Mouse (Mus musculus): ENCODE results near the gene Gpr156.

DNA sequence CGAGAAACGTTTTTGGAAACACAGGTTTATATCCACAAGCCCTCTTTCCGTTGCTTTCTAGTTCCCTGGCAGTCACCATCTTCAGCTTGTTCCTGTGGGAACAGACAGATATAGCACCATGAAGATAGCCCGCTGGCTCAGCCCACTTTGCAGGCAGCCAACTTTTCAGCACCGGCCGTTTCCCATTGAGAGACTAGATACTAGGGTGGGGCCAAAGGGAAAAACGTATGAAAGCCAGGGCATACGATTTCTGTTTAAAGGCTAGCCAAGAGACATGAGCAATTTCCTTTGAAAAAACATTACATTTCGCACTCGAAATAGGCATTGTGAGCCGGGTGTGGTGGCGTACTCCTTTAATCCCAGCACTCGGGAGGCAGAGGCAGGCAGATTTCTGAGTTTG, 95.2 kb downstream of the Gpr156 start:
- TF ChIP-seq CTCF (IDR thresholded peaks at IDR 0.05; ENCODE audit: control insufficient read depth, insufficient read depth, insufficient replicate concordance, low read depth, low read length), result no peak
- TF ChIP-seq POLR2A (IDR thresholded peaks at IDR 0.05; ENCODE audit: control insufficient read depth, low read depth, low read length), result no peak

Data from testis, adult 2 months (tissue).